Mouse (Mus musculus) intestine, embryonic 16.5 days (tissue): Measurements from ENCODE around the gene Snrnp200. TPM values are rescaled to one million over a fixed set of nuclear protein-coding genes. Genes with fewer than 3 reads are reported as not detected.

Source experiments
- ATAC-seq: fragments of 200-750 bp; cut with Nextera tagmentation; 2 replicates; pipeline ENCODE4 v1.8.0; 2017; ENCODE audit warnings: moderate TSS enrichment, moderate library complexity
- H3K27ac ChIP-seq: fragments of 300-500 bp; sonication (generic); 2 replicates; pipeline ENCODE4 v1.5.1; 2014; ENCODE audit warnings: mild to moderate bottlenecking, low read length
- H3K27me3 ChIP-seq: fragments of 300-500 bp; sonication (generic); replicated peaks from 2 replicates; pipeline ENCODE4 v1.6.1; 2014; ENCODE audit warnings: low read length, control low read depth, mixed read lengths; ENCODE audit not compliant: control insufficient read depth, insufficient read depth
- H3K36me3 ChIP-seq: fragments of 300-500 bp; sonication (generic); 2 replicates; pipeline ENCODE4 v1.6.1; 2014; ENCODE audit warnings: low read length, control low read depth; ENCODE audit not compliant: control insufficient read depth, insufficient read depth
- H3K4me1 ChIP-seq: fragments of 300-500 bp; sonication (generic); 2 replicates; pipeline ENCODE4 v1.6.1; 2014; ENCODE audit warnings: low read length, control low read depth, mixed read lengths; ENCODE audit not compliant: control insufficient read depth, insufficient read depth
- H3K4me2 ChIP-seq: fragments of 300-500 bp; sonication (generic); 2 replicates; pipeline ENCODE4 v1.6.1; 2014; ENCODE audit warnings: low read depth, low read length, control low read depth
- H3K4me3 ChIP-seq: fragments of 300-500 bp; sonication (generic); 2 replicates; pipeline ENCODE4 v1.5.1; 2014; ENCODE audit warnings: mild to moderate bottlenecking, low read length
- H3K9ac ChIP-seq: fragments of 300-500 bp; sonication (generic); 2 replicates; pipeline ENCODE4 v1.6.1; 2014; ENCODE audit warnings: low read depth, low read length
- H3K9me3 ChIP-seq: fragments of 300-500 bp; sonication (generic); 2 replicates; pipeline ENCODE4 v1.6.1; 2016; ENCODE audit warnings: low read length, control low read depth; ENCODE audit not compliant: control insufficient read depth
- whole genome bisulfite sequencing: fragments of 180-500 bp; shearing (Covaris S2); extraction: QIAGEN DNeasy Blood & Tissue Kit; methylation state at CpG from one replicate; pipeline ENCODE4 v1.1.7; 2014; 5-methylcytosine and 5-hydroxymethylcytosine counted together
- polyA plus RNA-seq: library from polyadenylated mRNA; unstranded; fragments of >200 nt; fragmentation: Nextera tagmentation; extraction: Ambion mirVana; gene quantifications from 2 replicates; pipeline ENCODE4 v1.2.1, GENCODE M21; 2015

The Snrnp200 gene
- polyA plus RNA-seq, 1 experiment from 2014 or later, result 37.7 TPM

GRCm38 (mm10) chr2:127251457-127251856 is 43.3 kb downstream of the Snrnp200 start:
- peaks cover 21% of the 10 kb centered on the region for H3K4me1 ChIP-seq
- ATAC-seq, result no peak
- 79% methylated on average over 3 of the region's 3 CpGs for WGBS
- H3K9me3 ChIP-seq, result no peaks in the 10 kb centered on the region
- no peak overlapping the region for H3K27ac ChIP-seq
- no peaks in the 10 kb centered on the region for H3K36me3 ChIP-seq
- no peak overlapping the region for H3K4me3 ChIP-seq
- no peak overlapping the region for H3K4me2 ChIP-seq
- no peak overlapping the region for H3K9ac ChIP-seq
- H3K27me3 ChIP-seq, result no peaks in the 10 kb centered on the region

GRCm38 (mm10) chr2:127251880-127252527 is 43.8 kb downstream of the Snrnp200 start:
- Histone ChIP-seq H3K27ac (no peak overlapping the region), H3K9ac (no peak overlapping the region), H3K9me3 (no peaks in the 10 kb centered on the region), H3K4me2 (no peak overlapping the region), H3K36me3 (no peaks in the 10 kb centered on the region; the same call in 1 of the 2 replicates), H3K4me3 (no peak overlapping the region), H3K27me3 (no peaks in the 10 kb centered on the region), H3K4me1 (peaks cover 15% of the 10 kb centered on the region; the same call in 1 of the 2 replicates)
- WGBS, result 64% methylated on average over 3 of the region's 3 CpGs
- ATAC-seq, result no peak

DNA sequence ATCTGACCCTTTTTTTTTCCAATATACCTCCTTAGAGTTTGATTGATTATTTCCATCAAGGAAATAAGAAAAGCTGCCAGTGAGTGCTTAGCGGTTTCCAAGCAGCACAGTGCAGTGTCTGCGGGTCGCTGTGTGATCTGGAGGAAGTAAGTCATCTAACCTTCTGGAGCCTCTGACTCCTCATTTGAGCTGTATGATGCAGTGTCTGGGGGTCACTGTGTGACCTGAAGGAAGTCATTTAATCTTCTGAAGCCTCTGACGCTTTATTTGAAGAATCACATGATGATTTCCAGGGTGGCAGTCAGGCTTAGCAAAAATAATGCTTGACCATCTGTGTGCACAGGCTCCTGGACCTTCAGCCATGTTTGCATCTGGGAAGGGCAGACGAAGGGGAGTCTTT is 44.6 kb downstream of the Snrnp200 start:
- H3K36me3 ChIP-seq, result no peaks in the 10 kb centered on the region; the same call in 1 of the 2 replicates
- H3K4me2 ChIP-seq, result no peak overlapping the region
- 74% methylated on average over 5 of the region's 5 CpGs for WGBS
- no peak overlapping the region for H3K9ac ChIP-seq
- ATAC-seq, result no peak
- no peak overlapping the region for H3K27ac ChIP-seq
- H3K4me3 ChIP-seq, result no peak overlapping the region
- peaks cover 15% of the 10 kb centered on the region; the same call in 1 of the 2 replicates for H3K4me1 ChIP-seq
- no peaks in the 10 kb centered on the region for H3K27me3 ChIP-seq
- H3K9me3 ChIP-seq, result no peaks in the 10 kb centered on the region

DNA sequence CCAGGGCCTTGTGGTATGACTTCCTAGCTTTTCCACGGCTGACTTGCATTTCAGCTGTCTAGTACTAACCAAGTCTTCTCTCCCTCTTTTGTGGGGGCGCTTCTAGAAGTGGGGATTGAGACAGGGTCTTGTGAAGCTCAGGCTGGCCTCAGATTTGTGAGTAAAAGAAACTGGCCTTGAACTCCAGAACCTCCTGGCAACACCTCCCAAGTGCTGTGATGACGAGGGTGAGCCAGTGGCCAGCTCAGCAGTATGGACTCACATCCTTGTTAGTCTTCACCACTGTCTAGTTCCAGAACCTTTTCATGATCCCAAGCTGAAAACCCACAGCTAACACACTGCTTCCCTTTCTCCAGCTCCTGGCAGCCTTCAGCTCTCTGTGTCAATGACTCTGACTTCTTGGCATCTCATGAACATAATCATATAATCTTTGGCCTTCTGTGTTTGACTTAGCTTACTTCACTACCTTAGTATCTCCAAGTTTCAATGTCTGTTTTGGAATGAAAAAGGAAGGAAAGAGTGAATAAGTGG is 46.5 kb downstream of the Snrnp200 start:
- WGBS, result 85% methylated on average over 3 of the region's 3 CpGs
- no peaks in the 10 kb centered on the region for H3K9me3 ChIP-seq
- no peak overlapping the region for H3K27ac ChIP-seq

GRCm38 (mm10) chr2:127255294-127255693 is 47.1 kb downstream of the Snrnp200 start:
- Histone ChIP-seq H3K36me3 (no peaks in the 10 kb centered on the region; the same call in none of the 2 replicates), H3K4me3 (no peak overlapping the region), H3K4me1 (peaks cover 7% of the 10 kb centered on the region; the same call in 1 of the 2 replicates), H3K4me2 (no peak overlapping the region), H3K9ac (no peak overlapping the region), H3K27me3 (no peaks in the 10 kb centered on the region), H3K9me3 (no peaks in the 10 kb centered on the region), H3K27ac (no peak overlapping the region)
- ATAC-seq, result no peak
- WGBS, result 84% methylated on average over 6 of the region's 6 CpGs

More for the DNA sequence above, 46.5 kb downstream of the Snrnp200 start:
- H3K27me3 ChIP-seq, result no peaks in the 10 kb centered on the region
- no peak for ATAC-seq
- peaks cover 7% of the 10 kb centered on the region; the same call in 1 of the 2 replicates for H3K4me1 ChIP-seq
- no peak overlapping the region for H3K4me2 ChIP-seq
- no peak overlapping the region; the same call in 1 of the 2 replicates for H3K9ac ChIP-seq
- H3K36me3 ChIP-seq, result no peaks in the 10 kb centered on the region; the same call in none of the 2 replicates
- no peak overlapping the region for H3K4me3 ChIP-seq

DNA sequence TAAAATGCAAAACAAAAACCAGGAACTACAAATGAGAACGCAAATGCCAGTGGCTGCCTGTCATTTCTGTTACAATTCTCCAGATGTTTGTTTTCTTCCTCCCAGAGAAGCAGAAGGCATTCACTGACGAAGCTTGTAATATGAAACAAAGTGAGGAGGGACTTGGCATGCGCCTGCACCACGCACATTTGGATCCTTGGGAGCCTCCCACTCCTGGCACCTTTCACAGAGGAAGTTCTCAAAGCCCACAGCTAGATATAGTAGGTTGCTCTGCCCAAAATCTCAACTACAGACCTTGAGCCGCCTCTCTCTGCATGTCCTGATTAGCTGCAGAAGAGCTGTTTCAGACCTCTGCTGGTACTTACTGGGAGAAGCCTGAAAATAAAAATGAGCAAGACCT is 51.2 kb downstream of the Snrnp200 start:
- no peak overlapping the region for H3K4me3 ChIP-seq
- ATAC-seq, result no peak
- no peaks in the 10 kb centered on the region for H3K9me3 ChIP-seq
- no peak overlapping the region for H3K27ac ChIP-seq
- WGBS, result 84% methylated on average over 5 of the region's 5 CpGs
- no peak overlapping the region for H3K4me2 ChIP-seq
- H3K9ac ChIP-seq, result no peak overlapping the region
- no peaks in the 10 kb centered on the region for H3K4me1 ChIP-seq
- H3K36me3 ChIP-seq, result no peaks in the 10 kb centered on the region; the same call in none of the 2 replicates
- no peaks in the 10 kb centered on the region for H3K27me3 ChIP-seq

DNA sequence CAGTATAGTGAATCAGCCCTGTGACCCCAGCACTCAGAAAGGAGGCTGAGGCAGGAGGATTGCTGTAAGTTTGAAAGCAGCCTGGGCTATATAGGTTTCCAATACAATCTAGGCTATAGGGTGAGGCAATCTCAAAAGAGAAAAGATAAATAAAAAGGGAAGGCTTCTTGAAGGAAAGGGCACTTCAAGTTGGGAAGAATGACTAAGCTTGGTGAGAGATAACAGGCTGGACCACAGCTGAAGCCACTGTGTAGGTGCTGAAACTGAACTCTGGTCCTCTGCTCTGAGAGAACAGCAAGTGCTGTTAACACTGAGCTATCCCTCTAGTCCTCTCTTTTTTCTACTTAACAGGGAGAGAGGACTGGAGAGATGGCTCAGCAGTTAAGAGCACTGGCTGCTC is 54.3 kb downstream of the Snrnp200 start:
- ATAC-seq, result no peak
- H3K9me3 ChIP-seq, result no peaks in the 10 kb centered on the region
- no peak overlapping the region for H3K9ac ChIP-seq
- H3K27me3 ChIP-seq, result no peaks in the 10 kb centered on the region
- H3K4me1 ChIP-seq, result no peaks in the 10 kb centered on the region
- no peak overlapping the region for H3K4me3 ChIP-seq
- no peak overlapping the region for H3K27ac ChIP-seq
- no peak overlapping the region for H3K4me2 ChIP-seq
- H3K36me3 ChIP-seq, result no peaks in the 10 kb centered on the region; the same call in 1 of the 2 replicates

DNA sequence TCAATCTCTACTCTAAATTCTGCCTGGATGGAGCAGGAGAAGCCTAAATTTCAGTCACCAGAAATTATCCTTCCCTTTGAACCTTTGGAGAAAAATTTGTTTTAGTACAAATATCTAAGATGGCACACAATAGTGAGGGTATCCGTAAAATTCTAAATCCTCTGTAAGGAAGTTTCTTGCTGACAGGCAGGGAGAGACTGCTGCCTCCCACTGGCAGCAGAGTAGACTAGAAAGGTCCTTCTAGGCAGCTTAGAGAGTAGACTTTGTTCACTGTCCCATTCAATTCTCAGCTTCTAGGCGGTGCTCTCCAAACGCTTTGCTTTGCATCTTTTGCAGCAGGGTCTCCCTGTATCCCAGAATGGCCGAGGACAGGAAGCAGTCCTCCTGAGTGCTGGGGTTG is 59.7 kb downstream of the Snrnp200 start:
- Histone ChIP-seq H3K4me1 (peaks cover 3% of the 10 kb centered on the region), H3K4me2 (no peak overlapping the region), H3K4me3 (no peak overlapping the region), H3K9ac (no peak overlapping the region), H3K27ac (no peak overlapping the region), H3K36me3 (no peaks in the 10 kb centered on the region), H3K9me3 (no peaks in the 10 kb centered on the region), H3K27me3 (no peaks in the 10 kb centered on the region)
- no peak for ATAC-seq
- 44% methylated on average over 4 of the region's 4 CpGs for WGBS

DNA sequence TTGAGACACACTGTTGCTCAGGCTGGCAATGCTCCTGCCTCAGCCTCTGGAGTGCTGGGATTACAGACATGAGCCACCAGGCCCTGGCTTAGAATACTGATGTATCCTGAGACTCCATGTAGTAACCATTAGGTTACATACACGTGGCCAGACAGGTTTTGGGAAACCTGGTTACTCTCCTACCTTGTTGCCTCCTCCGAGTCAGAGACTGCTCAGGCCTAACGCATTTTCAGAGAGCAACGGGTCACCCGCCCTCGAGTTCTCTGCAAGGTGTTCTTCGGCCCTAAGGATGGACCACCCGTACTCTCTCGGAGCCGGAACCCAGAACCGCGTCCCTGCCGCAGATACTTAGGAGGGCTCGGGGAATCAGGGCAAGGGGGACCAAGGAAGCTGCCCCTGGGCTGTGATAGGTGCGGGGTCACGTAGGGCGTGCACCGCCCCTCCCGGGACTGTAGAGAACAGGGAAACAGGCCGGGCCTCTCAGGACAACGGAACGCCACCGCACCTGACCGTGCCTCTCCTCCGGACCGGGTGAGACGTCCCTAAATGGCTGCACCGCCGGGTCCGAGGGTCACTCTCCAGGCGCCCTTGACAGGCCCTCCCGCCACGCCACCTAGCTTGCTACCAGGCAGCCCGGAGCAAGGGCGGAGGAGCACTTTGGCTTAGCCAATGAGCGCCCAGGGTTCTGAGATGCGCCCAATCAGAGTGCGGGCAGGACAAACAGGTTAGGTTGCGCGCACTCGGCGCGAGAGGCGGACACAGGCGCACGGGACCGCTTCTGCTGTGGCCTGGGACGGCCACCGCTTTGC is 61.5 kb downstream of the Snrnp200 start, which contains the start of gene Stard7:
Gene Stard7 (plus strand): TSS at position 728 of the 809 bp plus-strand sequence.
- WGBS, result under 1% methylated on average over 49 of the region's 49 CpGs
- peak; percentile 99 for ATAC-seq
- peak within 1 kb of the TSS; percentile 98 for H3K27ac ChIP-seq

More for the DNA sequence above, 61.5 kb downstream of the Snrnp200 start, which contains the start of gene Stard7:
- Histone ChIP-seq H3K9me3 (no peaks in the 10 kb centered on the region), H3K4me2 (peak within 1 kb of the TSS; percentile 80), H3K4me3 (peak within 1 kb of the TSS; percentile 87), H3K36me3 (no peaks in the 10 kb centered on the region), H3K9ac (peak within 1 kb of the TSS; percentile 93), H3K27me3 (no peaks in the 10 kb centered on the region), H3K4me1 (peaks cover 7% of the 10 kb centered on the region)
